Mouse (Mus musculus) liver (tissue): ENCODE data around the gene Larp6.

Source experiments
- DNase-seq: peaks from one replicate; pipeline ENCODE4 v3.0.0-alpha.2; 2020; ENCODE audit warnings: mixed read lengths

The Larp6 gene

DNA sequence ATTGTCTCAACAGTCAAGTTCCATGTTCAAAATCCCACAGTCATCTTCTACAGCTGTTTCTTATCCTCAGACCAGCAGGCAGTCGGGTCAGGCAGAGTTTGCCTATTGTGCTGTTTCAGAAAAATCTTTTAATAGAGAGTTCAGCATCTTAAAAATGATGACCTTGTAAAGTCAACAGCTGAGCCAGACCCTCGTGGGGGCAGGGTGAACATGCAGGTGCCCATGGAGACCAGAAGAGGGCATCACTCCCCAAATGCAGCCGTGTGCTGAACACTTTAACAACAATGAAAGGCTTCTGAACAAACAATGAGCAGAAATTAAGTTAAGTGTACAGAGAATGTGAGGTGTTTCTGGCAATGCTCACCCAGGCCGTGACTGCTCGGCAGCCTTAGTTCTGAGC is 3.0 kb downstream of the Larp6 start:
- no peak for DNase-seq

DNA sequence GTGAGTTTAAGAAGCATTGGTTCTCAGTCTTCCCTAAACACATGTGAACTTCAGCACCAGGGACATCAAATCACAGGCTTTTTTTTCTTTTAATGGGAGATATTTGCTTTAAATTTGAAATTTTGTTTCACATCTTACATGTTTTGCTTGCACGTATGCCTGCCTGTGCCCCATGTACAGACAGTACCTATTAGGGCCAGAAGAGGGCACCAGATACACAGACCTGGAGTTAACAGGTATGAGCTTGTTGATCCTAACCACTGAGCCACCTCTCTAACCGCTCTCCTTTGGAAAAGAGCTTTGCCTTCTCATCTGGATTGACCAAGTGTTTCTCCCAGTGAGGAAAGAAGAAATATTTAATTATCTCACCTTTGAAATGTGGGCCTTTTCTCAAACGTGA is 5.5 kb downstream of the Larp6 start:
- DNase-seq, result peak; percentile 35

DNA sequence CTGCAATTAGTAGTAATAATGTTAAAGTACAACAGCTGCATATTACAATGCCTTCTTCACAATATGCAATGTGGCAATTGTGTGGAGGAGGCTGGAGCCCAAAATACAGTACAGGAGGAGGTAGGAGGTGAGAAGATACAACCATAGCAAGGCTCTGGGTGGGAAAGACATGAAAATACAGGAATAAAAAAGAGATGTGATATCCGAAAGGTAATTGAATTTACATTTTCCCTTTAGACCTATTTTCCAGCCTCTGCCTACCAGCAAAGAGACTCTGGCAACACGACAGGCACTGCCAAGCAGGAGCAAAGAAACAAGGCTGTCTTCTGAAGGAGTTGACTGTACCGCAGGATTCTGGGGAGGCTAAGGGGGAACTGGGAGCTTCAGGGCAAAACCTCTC is 6.9 kb downstream of the Larp6 start:
- no peak for DNase-seq

DNA sequence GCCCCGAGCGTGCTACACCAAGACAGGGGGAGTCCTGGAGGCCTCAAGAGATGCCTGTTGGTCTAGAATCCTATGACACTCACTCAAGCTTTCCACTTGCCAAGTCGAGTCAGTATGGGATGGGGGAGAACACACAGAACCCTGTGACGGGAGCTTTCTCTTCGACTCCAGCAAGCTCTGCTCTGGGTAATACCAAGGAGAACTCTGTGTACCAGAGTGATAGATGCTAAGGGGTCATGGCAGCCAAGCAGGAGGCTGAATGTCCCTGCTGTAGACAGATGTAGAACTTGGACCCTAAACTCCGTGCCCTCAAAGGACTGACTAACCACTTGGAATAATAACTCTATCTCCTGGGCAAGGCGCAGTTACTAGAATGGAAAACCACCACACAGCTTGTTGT is 12.2 kb downstream of the Larp6 start:
- no peak for DNase-seq

DNA sequence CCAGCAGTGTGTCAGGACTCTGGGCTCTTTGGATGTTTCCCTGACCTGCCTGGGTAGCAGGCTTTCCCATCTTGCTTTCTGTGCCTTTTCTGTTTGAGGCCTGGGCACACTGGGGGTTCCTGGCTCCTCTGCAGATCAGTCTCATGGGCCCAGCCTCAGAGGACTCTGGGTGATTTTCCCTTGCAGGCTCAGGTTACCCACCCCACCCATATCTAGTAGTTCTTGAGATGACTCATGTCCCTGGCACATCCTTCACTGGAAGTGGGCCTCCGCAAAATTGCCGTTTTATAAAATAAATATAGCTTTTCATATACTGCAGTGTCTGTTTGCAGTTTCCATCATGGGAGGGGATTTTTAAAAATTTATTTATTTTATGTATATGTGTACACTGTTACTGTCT is 21.5 kb downstream of the Larp6 start:
- DNase-seq, result no peak

DNA sequence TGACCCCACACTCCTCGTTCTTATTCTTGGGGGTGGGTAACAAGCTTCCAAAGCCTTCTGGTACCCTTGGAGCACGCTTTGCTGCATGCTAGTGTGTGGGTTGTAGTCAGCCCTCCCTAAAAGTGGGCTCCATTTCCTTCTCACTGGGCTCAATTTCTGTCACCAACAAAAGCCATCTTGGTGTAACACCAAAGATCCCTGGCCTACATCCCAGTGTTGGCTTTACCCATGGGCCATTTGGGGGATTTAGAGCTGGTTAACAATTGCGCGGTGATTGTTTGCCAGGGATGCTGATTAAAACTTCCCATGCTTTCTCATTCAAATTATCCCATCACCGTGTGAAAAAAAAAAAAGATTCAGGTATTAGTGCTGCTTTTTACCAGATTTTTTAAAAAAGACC is 26.3 kb downstream of the Larp6 start:
- DNase-seq, result no peak

DNA sequence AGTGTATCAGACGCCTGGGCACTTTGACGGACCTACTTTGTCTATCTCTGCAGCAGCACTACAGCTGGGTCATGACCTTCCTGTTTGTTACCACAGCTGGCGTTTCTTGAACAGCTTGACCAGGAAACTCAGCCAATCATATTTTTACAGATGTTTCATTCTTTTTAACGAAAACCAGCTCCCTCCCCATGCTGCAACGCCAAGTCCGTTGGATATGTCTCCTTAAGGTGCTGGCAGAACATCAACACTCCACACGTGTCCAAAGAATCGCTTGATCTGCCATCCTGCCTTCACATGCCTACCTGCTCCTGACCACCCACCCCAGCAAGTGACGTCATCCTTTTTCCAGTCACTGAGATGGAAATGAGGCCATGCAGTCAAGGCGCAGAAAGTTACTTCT is 28.6 kb downstream of the Larp6 start:
- no peak for DNase-seq

DNA sequence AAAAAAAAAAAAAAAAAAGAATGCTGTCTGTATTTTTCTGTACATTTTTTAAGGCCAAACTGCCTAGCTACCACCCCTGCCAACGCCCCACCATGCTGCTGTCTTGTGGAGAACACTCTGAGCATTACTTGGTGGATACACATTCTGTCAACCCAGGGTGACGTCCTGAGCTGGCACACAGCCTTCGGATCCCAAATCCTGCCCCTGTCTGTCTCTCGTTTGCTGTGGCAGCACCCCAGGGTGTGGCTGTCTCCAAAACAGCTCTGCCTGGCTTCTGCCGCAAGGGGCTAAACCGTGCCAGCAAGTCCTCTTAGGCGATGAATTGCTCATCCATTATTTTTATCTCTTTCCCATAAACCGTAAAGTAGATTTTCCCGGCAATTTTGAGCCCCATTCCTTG is 29.7 kb downstream of the Larp6 start:
- no peak for DNase-seq

DNA sequence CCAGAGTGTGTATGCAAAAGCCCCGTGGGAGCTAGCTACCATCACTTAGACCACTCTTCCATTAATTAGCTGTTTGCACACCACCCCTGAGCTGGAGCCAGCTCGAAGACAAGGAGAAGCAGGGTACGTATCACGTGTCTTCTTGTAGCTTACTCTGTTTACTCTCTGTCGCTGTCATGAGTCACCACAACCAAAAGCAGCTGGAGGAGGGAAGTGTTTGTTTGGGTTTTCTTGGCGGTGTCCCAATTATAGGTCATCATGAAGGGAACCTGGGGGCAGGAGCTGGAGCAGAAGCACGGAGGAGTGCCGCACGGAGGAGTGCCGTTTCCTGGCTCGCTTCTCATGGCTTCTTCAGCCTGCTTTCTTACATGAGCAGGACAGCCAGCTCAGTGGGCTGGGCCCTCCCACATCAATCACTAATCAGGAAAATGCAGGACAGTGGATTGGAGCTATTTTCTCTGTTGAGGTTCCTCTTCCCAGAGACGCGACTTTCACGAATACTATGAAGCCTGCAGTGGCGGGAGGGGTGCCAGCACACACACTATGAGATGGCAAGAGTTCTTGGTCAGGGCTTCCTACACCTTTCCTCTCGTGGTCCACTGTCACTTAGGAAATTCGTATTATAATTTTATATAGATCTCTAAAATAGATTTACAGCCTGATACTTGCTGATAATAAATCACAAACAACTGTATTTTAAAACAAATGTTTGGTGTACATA is 30.6 kb downstream of the Larp6 start:
- no peak for DNase-seq

DNA sequence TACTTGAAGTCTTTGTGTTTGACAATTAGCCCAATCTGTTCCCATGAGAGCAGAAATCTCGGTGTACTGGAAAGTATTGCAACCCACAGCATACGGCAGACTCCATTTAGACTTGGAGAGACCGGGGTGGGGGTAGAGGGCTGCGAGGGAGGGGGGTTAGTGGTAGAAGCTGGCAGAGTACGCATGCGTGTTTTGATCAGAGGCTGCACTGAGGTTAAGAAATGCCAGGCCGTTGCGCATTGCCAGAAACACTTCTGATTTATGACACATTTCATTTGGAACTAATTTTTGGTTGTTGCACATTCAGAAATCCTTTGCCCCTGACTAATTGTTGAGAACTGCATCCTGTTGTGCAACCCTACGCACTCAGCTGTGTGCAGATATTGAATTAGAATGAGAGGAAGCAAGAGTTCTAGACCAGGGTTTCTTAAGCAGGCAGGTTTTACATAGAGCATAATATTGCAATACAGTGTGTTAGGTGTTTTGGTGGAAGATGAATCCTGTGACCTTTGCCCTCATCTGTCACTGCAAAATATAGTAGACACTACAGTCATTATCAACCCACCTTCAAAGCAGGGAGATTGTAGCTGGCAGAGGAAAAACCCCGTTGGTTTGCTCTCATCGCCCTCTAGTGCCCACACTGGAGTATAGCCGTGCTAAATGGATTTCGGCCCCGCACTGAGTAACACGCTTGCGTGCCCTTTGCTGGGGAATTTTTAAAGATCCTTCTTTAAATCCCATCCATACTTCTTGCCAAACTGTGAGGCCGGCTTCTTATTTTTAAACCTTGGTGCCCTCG is 31.6 kb downstream of the Larp6 start:
- DNase-seq, result peak; percentile 43

DNA sequence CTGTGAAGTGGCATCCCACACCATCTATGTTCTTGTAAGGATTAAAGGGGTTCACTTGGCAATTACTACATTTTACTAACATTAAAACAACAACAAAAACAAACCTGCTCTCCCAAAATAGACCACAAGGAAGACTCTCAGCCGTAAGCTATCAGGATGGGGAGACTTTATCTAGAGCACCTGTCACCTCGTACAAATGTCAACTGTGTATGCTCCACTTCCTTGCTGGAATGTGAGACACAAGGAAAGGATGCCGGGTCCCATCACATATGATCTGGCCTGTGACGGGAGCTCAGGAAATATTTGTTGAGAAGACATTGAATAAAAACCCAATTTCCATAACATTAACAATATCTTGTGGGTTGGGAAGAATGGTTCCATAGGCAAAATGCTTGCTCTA is 32.2 kb downstream of the Larp6 start:
- DNase-seq, result no peak

DNA sequence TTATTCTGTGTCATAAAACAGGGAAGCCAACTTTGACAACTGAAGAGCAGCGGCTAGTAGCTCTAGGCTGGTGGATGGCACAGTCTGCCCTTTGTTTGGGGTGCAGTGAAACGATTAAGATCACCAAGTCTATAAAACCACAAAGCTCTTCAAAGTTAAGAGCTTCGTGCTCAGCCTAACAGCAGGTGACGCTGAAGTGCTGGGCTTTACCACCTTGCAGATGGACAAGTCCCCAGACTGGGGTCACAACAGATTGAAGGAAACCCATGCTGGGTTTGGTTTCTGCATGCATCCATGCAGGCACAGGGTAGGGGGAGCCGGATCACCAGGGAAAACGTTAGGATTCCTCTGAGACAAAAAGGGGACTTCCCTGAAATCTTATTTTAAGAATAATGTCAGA is 33.8 kb downstream of the Larp6 start:
- DNase-seq, result no peak

DNA sequence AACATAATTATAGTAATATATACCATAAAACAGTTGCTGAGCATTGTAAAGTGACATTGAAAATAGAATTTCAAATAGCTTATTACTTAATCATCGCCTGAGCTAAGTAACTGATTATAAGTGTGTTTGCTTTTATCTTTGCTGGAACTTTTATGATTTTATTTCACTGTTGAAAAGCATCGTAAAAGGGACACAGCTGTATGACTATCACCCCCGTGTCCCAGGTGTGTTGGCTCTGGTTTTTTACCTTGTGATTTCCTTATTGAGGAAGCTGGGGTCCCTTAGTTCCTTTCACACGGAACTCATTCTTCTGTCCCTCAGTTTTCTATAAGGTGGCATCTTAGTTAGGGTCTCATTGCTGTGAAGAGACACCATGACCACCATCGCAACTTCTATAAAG is 34.9 kb downstream of the Larp6 start:
- no peak for DNase-seq

DNA sequence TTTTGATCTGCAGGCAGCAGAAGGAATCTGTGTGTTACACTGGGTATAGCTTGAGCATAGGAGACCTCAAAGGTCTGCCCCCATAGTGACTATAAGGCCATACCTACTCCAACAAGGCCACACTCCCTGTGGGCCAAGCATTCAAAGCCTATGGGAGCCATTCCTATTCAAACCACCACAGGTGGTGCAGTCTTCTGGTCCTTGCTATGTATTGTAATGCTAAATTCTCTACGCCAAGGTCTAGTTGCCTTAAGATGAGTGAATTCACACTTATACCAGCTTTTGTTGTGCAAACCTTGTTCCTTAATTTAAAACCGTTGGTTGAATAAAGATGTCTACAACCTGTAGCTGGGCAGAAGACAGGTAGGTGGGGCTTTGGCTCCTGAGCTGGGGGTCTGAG is 35.4 kb downstream of the Larp6 start:
- no peak for DNase-seq

DNA sequence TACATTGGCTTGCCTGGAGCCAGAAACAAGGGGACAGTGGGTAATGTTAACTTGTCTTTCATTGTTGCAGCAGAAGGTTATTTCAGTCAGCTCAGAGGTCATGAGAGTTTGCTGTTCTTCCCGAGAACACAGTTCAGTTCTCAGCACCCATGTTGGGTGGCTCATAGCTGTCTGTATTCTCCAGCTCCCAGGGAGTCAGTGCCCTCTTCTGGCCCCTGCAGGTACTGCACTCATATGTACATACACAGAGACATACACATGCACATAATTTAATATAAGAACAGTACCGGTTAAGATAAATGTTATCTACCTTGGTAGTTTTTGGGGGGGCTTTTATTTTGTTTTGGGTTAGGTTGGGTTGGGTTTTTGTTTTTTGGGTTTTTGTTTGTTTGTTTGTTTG is 36.3 kb downstream of the Larp6 start:
- no peak for DNase-seq

DNA sequence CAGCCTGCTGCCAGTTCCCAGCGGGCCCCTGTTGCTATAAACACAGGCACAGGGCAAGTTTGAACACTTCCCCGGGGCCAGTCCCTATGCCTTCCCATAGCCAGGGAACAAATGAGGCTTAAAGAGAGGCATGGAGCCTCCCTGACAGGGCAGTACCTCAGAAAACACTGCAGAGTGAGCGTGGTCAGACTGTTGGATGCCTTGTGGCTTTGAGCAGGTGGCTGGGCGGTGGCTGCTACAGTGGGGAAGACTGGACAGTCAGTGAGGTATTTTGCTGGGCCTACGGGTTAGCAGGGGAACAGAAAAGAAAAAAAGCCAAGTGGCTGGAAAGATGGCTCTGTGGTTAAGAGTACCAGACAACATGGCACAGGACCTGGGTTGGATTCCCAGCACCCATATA is 38.3 kb downstream of the Larp6 start:
- no peak for DNase-seq

DNA sequence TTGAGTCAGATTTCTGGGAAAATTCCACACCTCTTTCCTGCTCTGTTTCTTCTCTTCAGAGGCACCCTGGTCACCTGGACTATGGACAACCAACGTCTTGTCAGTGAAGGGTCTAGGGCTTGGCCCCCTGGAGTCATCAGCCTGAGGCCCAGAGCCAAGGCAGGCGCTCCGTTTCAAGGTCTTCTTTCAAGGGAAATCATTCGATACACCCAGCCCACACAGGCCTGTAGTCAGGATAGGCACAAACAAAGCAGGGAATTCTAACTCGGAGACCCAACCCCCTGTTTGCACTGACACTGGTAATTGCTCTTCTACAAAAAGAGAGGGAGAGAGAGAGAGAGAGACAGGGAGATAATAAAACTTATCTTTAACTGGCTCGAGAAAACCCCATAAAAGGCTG is 39.2 kb downstream of the Larp6 start:
- no peak for DNase-seq

DNA sequence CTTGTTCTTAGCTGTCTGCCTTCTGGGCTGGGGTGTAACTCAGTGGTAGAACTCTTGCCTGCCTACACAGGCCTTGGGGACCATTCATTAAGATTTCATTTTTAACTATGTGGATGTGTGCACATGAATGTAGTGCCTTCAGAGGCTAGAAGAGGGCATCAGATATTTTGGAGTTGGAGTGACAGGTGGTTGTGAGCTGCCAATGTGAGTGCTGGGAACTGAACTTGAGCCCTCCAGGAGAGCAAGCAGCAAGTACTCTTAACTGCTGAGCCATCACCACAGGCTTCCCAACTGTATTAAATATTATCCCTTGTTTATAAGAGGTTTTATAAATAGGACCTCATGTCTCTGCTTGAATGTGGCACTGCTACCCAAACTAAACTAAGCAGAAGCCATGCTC is 39.8 kb downstream of the Larp6 start:
- DNase-seq, result no peak

DNA sequence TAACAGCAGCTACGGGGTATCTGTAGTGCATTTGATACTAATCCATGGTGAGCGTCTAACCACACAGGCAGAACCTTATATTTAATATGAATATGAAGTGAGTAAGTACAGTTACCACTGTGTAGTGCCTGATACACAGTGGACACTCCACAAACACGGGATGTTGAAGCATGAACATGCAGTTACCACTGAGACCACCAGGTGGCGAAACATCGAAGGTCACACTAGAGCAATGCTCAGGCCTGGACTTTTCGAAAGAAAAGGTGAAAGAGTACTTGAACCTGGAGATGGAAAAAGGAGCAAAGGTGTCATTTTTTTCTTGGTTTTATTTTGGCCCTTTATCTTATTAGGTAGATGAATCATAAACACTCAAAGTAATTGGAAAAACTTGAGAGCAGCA is 43.5 kb downstream of the Larp6 start:
- peak; percentile 58 for DNase-seq

DNA sequence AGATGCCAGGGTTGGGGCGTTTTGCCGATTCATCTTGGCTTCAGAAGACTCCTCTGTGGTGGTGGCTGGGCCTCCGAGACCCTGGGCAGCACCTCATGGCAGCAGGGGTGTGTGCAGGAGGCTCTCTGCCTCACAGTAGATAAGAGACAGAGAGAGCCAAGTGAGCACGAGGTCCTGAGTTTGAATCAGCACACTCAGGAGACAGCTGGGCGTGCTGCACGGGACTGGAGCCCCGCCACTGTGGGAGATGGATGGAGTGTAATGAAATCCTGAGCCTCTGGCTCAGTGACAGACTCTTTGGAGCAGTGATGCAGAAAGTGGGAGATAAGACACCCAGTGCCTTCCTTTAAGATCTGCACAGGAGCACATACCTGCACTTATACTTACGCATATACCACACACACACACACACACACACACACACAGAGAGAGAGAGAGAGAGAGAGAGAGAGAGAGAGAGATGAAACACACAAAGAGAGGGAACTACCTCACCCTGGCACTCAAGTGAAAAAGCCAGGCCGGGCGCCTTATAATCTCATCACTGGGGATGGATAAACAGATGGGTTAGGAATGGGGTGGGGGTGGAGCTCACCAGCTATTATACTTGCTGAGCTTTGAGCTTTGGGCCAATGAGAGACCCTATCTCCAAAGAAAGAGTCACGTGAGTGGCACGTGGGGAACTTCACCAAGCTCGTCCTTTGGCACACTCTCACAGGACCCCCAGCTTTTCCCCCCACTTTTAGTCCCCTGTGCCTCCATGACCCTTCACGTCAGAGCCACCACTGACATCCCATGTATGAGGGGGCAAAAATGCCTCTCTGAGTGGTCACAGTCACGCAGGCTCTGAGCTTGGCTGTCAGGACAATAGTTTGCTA is 44.3 kb downstream of the Larp6 start:
- DNase-seq, result no peak

DNA sequence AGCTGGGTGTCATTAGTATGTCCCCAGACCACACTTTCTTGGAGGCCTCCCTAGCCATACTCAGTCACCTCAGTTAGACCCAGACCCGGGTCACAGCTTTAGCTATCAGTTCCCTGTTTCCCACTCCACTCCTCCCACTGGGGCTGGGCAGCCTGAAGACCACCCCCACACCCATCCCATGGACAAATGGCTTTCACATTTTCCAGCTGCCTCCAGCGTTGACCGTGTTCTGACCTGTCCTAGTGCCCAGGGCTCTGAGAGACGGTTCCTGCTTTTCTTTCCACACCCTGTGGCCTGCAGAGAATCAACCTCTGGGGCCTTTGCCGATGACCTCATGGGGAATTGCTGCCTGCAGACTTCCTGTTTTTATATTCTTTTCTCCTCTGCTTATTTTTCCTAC is 45.0 kb downstream of the Larp6 start:
- DNase-seq, result peak; percentile 20

DNA sequence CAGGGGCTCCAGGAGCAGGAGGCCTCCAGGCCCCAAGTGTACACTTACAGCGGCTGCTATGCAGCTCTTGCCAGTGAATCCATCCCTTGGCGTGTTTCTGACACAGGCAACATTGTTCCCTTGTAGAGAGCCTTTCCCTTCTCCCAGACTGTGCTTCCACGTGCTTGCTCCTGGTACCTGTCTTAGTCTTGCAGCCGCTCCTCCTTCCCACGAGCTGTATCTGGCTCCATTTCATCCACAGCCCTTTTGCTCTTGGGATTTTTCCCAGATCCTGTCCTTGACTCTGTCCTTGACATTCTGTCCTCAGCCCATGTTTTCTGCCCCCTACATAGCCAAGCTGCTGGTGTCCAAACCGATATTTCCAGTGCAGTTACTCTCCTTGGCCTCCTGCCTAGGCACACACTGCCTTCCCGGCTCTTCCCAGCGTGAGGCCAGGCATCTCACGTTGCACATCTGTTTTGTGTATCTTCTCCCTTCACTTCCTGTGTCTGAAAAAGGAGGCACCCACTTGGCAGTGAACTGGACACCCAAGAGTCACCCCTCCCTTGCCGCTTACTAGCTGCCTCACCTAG is 46.7 kb downstream of the Larp6 start:
- DNase-seq, result no peak

DNA sequence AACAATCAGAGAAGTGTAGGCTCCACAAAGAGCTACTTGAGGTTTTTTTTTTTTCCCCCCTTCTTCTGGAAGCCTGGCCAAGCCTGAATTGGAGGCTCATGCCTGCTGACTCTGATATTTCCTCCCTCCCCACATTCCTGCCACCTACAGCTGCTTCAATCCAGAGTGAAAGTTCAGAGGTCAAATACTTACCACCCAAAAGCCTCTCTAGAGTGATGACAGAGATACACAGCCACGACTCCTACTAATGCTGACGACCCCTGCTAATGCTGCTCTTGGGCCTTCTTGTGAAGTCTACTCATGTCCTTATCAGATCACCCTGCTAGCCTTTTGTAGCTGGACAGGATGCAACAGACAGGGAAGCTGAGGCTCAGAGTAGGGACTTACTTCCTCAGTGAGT is 52.4 kb downstream of the Larp6 start:
- DNase-seq, result no peak
